Mouse (Mus musculus): Measurements from ENCODE around the gene Afap1l2. TPM values are rescaled to one million over a fixed set of nuclear protein-coding genes. Genes with fewer than 3 reads are reported as not detected.
A peak's percentile ranks its signal among the peaks of the same experiment; 100 is the strongest.

Gene Afap1l2
- 0.55 and 1.2 TPM in 2 replicates for total RNA-seq (2014; rRNA removed)
- polyA plus RNA-seq (2012; rRNA removed) = 0.60 and 0.77 TPM in 2 replicates

DNA sequence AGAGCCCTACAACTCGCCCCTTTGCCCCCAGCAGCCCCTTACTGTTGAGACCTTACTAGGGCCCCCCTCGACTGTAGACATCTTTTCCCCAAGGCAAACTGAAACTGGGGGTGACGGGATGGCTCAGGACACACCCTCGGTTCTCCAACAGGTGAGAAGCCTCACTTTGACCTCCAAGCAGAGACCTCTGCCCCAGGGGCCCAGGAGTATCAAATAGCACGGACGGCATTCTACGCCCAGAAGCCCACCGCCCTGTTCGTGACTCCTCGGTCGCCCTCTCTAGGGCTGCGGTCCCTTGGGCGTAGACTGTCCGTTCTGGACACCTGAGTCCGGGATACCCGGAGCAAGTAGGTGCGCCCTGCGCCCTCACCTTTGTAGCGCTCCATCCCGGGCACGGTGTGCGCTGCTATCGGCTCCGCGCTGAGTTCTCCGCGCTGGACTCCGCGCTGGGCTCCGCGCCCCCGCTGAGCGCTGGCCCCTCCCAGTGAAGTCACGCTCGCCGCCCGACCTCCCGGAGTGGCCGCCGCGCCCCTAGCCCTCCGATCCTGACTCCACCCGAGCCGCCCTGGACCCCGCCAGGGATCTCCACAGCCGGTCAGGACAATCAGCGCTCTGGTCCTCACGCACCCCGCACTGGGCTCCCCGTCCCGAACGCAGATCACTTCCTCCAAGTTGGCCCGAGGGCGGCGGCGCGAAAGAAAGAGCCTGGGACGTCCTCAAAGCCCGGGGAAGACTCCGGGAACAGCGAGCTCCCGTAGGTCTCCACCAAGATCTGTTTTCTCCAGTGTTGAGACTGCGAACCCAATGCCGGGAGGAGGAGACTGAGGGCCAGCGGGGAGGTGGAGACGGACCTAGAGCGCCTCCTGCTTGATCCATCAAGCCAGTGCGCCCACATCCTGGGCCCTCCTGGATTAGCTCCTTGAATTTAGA, at the start of gene Afap1l2:
Gene Afap1l2, minus strand, starts transcription at position 448 of the 930 bp plus-strand sequence.
- Histone ChIP-seq H3K27me3 (ENCODE audit: control insufficient read depth, insufficient read depth, low read length) (peaks cover 7% of the 10 kb centered on the region), H3K9ac (ENCODE audit: low read depth, low read length) (peak within 1 kb of the TSS; percentile 64), H3K27ac (replicated peaks; ENCODE audit: insufficient read depth, low read depth, low read length) (no peak within 1 kb of the TSS; the same call in 1 of the 2 replicates), H3K4me1 (ENCODE audit: control insufficient read depth, insufficient read depth, low read length) (no peaks in the 10 kb centered on the region; the same call in 1 of the 2 replicates), H3K79me2 (ENCODE audit: control insufficient read depth, insufficient read depth, low read length) (no peaks in the 10 kb centered on the region), H3K36me3 (ENCODE audit: control insufficient read depth, insufficient read depth, low read length) (no peaks in the 10 kb centered on the region), H3K4me3 (ENCODE audit: insufficient read depth, low read depth, low read length) (peak within 1 kb of the TSS; percentile 64)
- WGBS = 4% methylated on average over 68 of the region's 68 CpGs
- TF ChIP-seq POLR2A (IDR thresholded peaks at IDR 0.05; ENCODE audit: extremely low read depth, insufficient read depth, low read length) (no peak), CTCF (IDR thresholded peaks at IDR 0.05; ENCODE audit: low read depth, low read length) (peak; percentile 72)
- DNase-seq (ENCODE audit: extremely low read depth, low read depth, low spot score) = no peak

DNA sequence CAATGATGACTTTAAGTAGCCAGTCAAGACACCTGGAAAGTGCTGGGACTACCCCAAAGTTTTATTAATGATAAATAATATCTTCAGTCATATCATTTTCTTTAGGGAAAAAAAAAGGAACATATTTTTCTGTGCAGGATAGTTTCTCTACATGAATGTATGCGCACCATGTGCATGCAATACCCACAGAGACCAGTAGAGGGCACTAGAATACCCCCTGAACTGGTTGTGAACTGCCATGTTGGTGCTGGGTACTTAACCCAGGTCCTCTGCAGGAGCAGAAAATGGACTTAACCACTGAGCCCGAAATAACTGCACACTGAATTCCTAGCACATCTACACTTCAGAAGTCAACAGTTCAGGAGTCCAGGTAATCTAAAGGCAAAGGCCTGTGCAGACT, 49.5 kb upstream of the Afap1l2 start:
- no peak for TF ChIP-seq POLR2A (IDR thresholded peaks at IDR 0.05; ENCODE audit: extremely low read depth, insufficient read depth, low read length)
- TF ChIP-seq CTCF (IDR thresholded peaks at IDR 0.05; ENCODE audit: low read depth, low read length) = peak; percentile 30; the same call in 1 of the 2 replicates
- 99% methylated on average over 2 of the region's 2 CpGs for WGBS
- Histone ChIP-seq H3K36me3 (ENCODE audit: control insufficient read depth, insufficient read depth, low read length) (peaks cover 20% of the 10 kb centered on the region), H3K4me3 (ENCODE audit: insufficient read depth, low read depth, low read length) (no peak overlapping the region), H3K27me3 (ENCODE audit: control insufficient read depth, insufficient read depth, low read length) (no peaks in the 10 kb centered on the region), H3K9ac (ENCODE audit: low read depth, low read length) (no peak overlapping the region), H3K4me1 (ENCODE audit: control insufficient read depth, insufficient read depth, low read length) (no peaks in the 10 kb centered on the region), H3K27ac (replicated peaks; ENCODE audit: insufficient read depth, low read depth, low read length) (no peak overlapping the region), H3K79me2 (ENCODE audit: control insufficient read depth, insufficient read depth, low read length) (no peaks in the 10 kb centered on the region)
- DNase-seq (ENCODE audit: extremely low read depth, low read depth, low spot score) = no peak

DNA sequence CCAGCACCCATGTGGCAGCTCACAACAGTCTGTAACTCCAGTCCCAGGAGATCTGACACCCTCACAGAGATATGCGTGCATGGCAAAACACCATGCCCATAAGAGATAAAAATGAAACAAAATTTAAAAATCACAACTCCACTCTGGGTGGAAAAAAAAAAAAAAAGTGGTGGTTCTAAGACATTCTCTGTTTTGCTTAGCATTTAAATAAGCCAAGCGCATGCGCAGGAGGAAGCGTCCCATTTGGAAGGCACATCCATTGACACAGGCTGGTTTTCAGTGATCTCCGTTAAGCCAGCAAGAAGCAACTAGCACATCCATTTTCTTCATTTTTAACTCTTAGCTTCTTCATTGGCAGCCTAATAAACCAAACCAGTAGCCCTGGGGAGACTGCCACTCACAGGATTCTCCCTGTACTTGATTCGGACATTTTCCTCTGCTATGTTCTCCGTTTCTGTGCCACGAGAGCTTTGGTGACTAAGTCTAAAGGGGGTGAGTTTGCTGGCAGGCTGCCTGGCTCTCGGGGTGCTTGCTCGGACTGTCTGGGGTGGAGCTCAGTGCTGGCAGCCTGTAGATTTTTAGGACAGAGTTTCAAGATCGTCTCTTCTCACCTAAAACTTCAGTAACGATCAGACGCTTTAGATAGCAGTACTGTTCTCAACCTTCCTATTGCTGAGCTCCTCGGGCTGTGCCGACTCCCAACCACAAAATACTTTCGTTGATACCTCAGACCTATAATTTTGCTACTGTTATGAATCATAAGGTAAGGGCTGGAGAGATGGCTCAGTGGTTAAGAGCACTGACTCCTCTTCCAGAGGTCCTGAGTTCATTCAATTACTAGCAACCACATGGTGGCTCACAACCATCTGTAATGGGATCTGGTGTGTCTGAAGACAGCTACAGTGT, 47.4 kb upstream of the Afap1l2 start:
- Histone ChIP-seq H3K4me1 (ENCODE audit: control insufficient read depth, insufficient read depth, low read length) (no peaks in the 10 kb centered on the region), H3K9ac (ENCODE audit: low read depth, low read length) (no peak overlapping the region), H3K36me3 (ENCODE audit: control insufficient read depth, insufficient read depth, low read length) (peaks cover 18% of the 10 kb centered on the region), H3K27me3 (ENCODE audit: control insufficient read depth, insufficient read depth, low read length) (no peaks in the 10 kb centered on the region), H3K79me2 (ENCODE audit: control insufficient read depth, insufficient read depth, low read length) (no peaks in the 10 kb centered on the region), H3K27ac (replicated peaks; ENCODE audit: insufficient read depth, low read depth, low read length) (no peak overlapping the region), H3K4me3 (ENCODE audit: insufficient read depth, low read depth, low read length) (no peak overlapping the region)
- TF ChIP-seq CTCF (IDR thresholded peaks at IDR 0.05; ENCODE audit: low read depth, low read length) = no peak
- no peak for TF ChIP-seq POLR2A (IDR thresholded peaks at IDR 0.05; ENCODE audit: extremely low read depth, insufficient read depth, low read length)
- no peak for DNase-seq (ENCODE audit: extremely low read depth, low read depth, low spot score)
- 93% methylated on average over 16 of the region's 16 CpGs for WGBS

DNA sequence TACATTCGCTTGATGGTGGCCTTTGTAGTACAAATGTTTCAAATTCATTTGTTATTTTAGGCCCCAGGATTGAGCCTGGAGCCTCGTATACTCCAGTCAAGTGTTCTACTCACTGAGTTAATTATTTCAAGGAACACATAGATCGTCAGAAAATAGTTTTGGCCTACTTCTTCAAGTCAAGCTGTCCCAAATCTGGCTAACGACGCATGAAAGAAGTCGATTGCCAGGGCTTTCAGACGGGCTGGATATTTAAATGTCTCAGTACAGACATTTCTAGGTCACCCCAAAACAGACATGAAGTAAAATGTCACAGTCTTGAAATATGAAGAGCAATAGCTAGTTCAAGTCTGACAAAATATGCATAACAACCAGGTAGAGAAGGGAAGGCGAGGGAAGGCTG, 44.9 kb upstream of the Afap1l2 start:
- H3K36me3 ChIP-seq (ENCODE audit: control insufficient read depth, insufficient read depth, low read length) = peaks cover 8% of the 10 kb centered on the region
- no peaks in the 10 kb centered on the region for H3K4me1 ChIP-seq (ENCODE audit: control insufficient read depth, insufficient read depth, low read length)
- no peak overlapping the region for H3K27ac ChIP-seq (replicated peaks; ENCODE audit: insufficient read depth, low read depth, low read length)
- H3K4me3 ChIP-seq (ENCODE audit: insufficient read depth, low read depth, low read length) = no peak overlapping the region
- DNase-seq (ENCODE audit: extremely low read depth, low read depth, low spot score) = no peak
- 89% methylated on average over 8 of the region's 8 CpGs for WGBS
- no peak overlapping the region for H3K9ac ChIP-seq (ENCODE audit: low read depth, low read length)
- H3K27me3 ChIP-seq (ENCODE audit: control insufficient read depth, insufficient read depth, low read length) = no peaks in the 10 kb centered on the region
- H3K79me2 ChIP-seq (ENCODE audit: control insufficient read depth, insufficient read depth, low read length) = no peaks in the 10 kb centered on the region
- no peak for TF ChIP-seq POLR2A (IDR thresholded peaks at IDR 0.05; ENCODE audit: extremely low read depth, insufficient read depth, low read length)
- no peak for TF ChIP-seq CTCF (IDR thresholded peaks at IDR 0.05; ENCODE audit: low read depth, low read length)

DNA sequence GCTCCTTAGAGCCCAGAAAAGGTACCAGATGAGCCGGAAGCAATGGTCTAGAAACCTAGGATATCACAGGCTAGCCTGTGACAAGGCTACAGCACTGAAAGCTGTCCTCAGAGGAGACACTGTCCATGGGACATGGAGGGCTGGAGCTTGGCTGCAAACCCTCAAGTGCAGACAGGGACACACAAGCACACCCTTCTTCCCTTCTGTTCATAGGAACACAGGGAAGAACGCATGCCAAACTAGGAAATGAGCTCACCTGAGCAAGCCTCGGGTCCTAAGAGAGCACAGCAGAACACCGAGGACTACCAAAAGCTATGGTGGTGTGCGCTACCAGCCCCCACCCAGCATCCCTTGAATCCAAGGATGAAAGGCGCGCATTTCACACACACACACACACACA, 44.0 kb upstream of the Afap1l2 start:
- H3K4me1 ChIP-seq (ENCODE audit: control insufficient read depth, insufficient read depth, low read length) = no peaks in the 10 kb centered on the region
- H3K79me2 ChIP-seq (ENCODE audit: control insufficient read depth, insufficient read depth, low read length) = no peaks in the 10 kb centered on the region
- no peak for DNase-seq (ENCODE audit: extremely low read depth, low read depth, low spot score)
- no peak overlapping the region for H3K9ac ChIP-seq (ENCODE audit: low read depth, low read length)
- no peaks in the 10 kb centered on the region for H3K27me3 ChIP-seq (ENCODE audit: control insufficient read depth, insufficient read depth, low read length)
- H3K27ac ChIP-seq (replicated peaks; ENCODE audit: insufficient read depth, low read depth, low read length) = no peak overlapping the region
- peaks cover 4% of the 10 kb centered on the region; the same call in 1 of the 2 replicates for H3K36me3 ChIP-seq (ENCODE audit: control insufficient read depth, insufficient read depth, low read length)
- no peak overlapping the region for H3K4me3 ChIP-seq (ENCODE audit: insufficient read depth, low read depth, low read length)
- TF ChIP-seq CTCF (IDR thresholded peaks at IDR 0.05; ENCODE audit: low read depth, low read length) = no peak
- TF ChIP-seq POLR2A (IDR thresholded peaks at IDR 0.05; ENCODE audit: extremely low read depth, insufficient read depth, low read length) = no peak
- 95% methylated on average over 7 of the region's 7 CpGs for WGBS
